Mouse (Mus musculus) forebrain, embryonic 16.5 days (tissue): ENCODE data around the gene Pbx3. TPM values are rescaled to one million over a fixed set of nuclear protein-coding genes. Genes with fewer than 3 reads are reported as not detected.

Experiments
- ATAC-seq: fragments of 200-750 bp; cut with Nextera tagmentation; 2 replicates; pipeline ENCODE4 v1.8.0; 2017; ENCODE audit warnings: mild to moderate bottlenecking, moderate library complexity
- H3K27ac ChIP-seq: fragments of 300-500 bp; sonication (generic); 2 replicates; pipeline ENCODE4 v1.5.1; 2014; ENCODE audit warnings: low read length, control low read depth
- H3K27me3 ChIP-seq: fragments of 300-500 bp; sonication (generic); replicated peaks from 2 replicates; pipeline ENCODE4 v1.6.1; 2014; ENCODE audit warnings: low read length; ENCODE audit not compliant: control insufficient read depth, insufficient read depth
- H3K36me3 ChIP-seq: fragments of 300-500 bp; sonication (generic); 2 replicates; pipeline ENCODE4 v1.6.1; 2014; ENCODE audit not compliant: control insufficient read depth, insufficient read depth
- H3K4me1 ChIP-seq: fragments of 300-500 bp; sonication (generic); replicated peaks from 2 replicates; pipeline ENCODE4 v1.6.1; 2014; ENCODE audit warnings: low read length; ENCODE audit not compliant: control insufficient read depth, insufficient read depth
- H3K4me2 ChIP-seq: fragments of 300-500 bp; sonication (generic); 2 replicates; pipeline ENCODE4 v1.6.1; 2014; ENCODE audit warnings: mild to moderate bottlenecking, low read length, control low read depth
- H3K4me3 ChIP-seq: fragments of 300-500 bp; sonication (generic); replicated peaks from 2 replicates; pipeline ENCODE4 v1.5.1; 2014; ENCODE audit warnings: mild to moderate bottlenecking, low read length, control low read depth
- H3K9ac ChIP-seq: fragments of 300-500 bp; sonication (generic); replicated peaks from 2 replicates; pipeline ENCODE4 v1.6.1; 2014; ENCODE audit warnings: low read depth, low read length, control low read depth
- H3K9me3 ChIP-seq: fragments of 300-500 bp; sonication (generic); 2 replicates; pipeline ENCODE4 v1.6.1; 2016; ENCODE audit warnings: low read length; ENCODE audit not compliant: control insufficient read depth
- WGBS: fragments of 180-500 bp; shearing (Covaris S2); extraction: QIAGEN DNeasy Blood & Tissue Kit; methylation state at CpG from one replicate; pipeline ENCODE4 v1.1.7; 2014; 5-methylcytosine and 5-hydroxymethylcytosine counted together
- polyA plus RNA-seq: library from polyadenylated mRNA; unstranded; fragments of >200 nt; fragmentation: Nextera tagmentation; extraction: Ambion mirVana; gene quantifications from 2 replicates; pipeline ENCODE4 v1.2.1, GENCODE M21; 2015

The Pbx3 gene
- polyA plus RNA-seq, 1 experiment from 2014 or later = 71.1 TPM

DNA sequence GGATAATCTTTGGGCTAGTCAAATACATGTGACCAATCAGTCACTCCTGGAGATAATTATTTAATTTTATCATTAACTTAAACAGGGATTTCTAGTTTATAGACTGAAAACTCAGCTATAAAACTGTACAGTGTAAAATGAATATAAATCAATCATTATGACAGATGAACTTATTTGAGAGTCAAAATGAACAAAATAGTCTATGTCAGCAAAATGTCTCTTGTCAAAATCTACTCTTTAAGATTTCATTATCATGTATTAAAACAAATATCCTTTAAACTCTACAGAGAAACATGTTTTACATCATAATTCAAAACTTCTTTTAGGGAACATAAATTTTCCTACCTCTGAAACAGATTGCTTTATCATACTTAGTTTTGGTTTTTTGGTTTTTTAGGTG lies 20.9 kb downstream of the Pbx3 start:
- Histone ChIP-seq H3K27me3 (no peaks in the 10 kb centered on the region), H3K36me3 (no peaks in the 10 kb centered on the region), H3K4me1 (peaks cover 19% of the 10 kb centered on the region), H3K4me2 (no peak overlapping the region), H3K27ac (no peak overlapping the region), H3K9me3 (no peaks in the 10 kb centered on the region), H3K4me3 (no peak overlapping the region), H3K9ac (no peak overlapping the region)
- no peak for ATAC-seq

GRCm38 (mm10) chr2:34347096-34347495 lies 25.8 kb downstream of the Pbx3 start:
- Histone ChIP-seq H3K4me1 (peaks cover 10% of the 10 kb centered on the region), H3K9me3 (no peaks in the 10 kb centered on the region), H3K4me3 (no peak overlapping the region), H3K4me2 (0 out of 2 replicates have a peak overlapping the region, but pooled peaks have one; percentile 9), H3K9ac (no peak overlapping the region), H3K27ac (peak overlapping the region; percentile 47; the same call in 1 of the 2 replicates), H3K27me3 (no peaks in the 10 kb centered on the region), H3K36me3 (no peaks in the 10 kb centered on the region)
- 36% methylated on average over 6 of the region's 6 CpGs for whole genome bisulfite sequencing
- peak; percentile 47; the same call in 1 of the 2 replicates for ATAC-seq

DNA sequence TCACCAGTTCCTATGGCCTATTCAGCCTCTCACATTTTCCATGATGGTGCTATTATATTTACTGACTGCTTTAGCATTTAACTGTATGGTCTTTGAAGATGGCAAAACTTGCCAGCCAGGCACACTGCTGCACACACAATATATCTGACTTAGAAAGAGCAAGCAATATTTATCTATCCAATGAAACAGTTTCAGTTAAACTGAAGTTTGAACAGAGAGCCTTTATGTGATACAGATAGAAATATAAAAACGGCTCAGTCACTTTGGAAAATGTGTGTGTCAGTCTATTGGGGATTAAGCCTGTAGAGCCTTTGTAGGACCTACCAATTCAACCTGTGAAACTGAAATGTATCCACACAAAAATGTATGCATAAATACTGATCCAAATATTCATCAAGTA lies 74.3 kb downstream of the Pbx3 start:
- Histone ChIP-seq H3K27ac (no peak overlapping the region), H3K9me3 (no peaks in the 10 kb centered on the region), H3K9ac (no peak overlapping the region), H3K27me3 (no peaks in the 10 kb centered on the region), H3K36me3 (no peaks in the 10 kb centered on the region), H3K4me1 (no peaks in the 10 kb centered on the region), H3K4me2 (no peak overlapping the region), H3K4me3 (no peak overlapping the region)
- 79% methylated on average over 1 of the region's 1 CpGs for WGBS
- ATAC-seq = no peak

GRCm38 (mm10) chr2:34298202-34298601 lies 74.7 kb downstream of the Pbx3 start:
- no peak overlapping the region for H3K4me3 ChIP-seq
- no peak for ATAC-seq
- no peak overlapping the region for H3K9ac ChIP-seq
- no peak overlapping the region for H3K4me2 ChIP-seq
- 98% methylated on average over 3 of the region's 3 CpGs for WGBS
- H3K36me3 ChIP-seq = no peaks in the 10 kb centered on the region
- no peaks in the 10 kb centered on the region for H3K9me3 ChIP-seq
- no peak overlapping the region for H3K27ac ChIP-seq
- H3K4me1 ChIP-seq = no peaks in the 10 kb centered on the region
- no peaks in the 10 kb centered on the region for H3K27me3 ChIP-seq

DNA sequence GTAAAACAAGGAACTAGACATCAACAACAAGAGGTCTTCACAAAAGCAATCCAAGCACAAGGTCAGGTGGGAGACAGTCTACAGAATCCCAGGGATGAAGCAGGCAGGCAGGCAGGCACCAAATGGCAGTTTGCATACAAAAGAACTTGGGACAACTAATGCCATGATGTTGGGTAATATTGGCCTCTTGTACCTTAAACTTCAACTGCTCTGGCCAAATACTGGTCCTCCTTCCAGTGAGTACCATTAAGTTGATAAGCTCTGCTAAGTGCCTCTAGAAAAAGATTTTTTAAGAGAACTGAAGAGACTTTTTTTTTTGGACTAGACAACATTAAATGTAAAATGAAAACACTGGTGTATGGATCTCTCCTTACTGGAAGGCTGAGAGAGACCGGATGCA lies 83.2 kb downstream of the Pbx3 start:
- 87% methylated on average over 1 of the region's 1 CpGs for WGBS
- peaks cover 7% of the 10 kb centered on the region; the same call in 1 of the 2 replicates for H3K4me1 ChIP-seq
- H3K27me3 ChIP-seq = no peaks in the 10 kb centered on the region
- H3K27ac ChIP-seq = no peak overlapping the region
- no peak for ATAC-seq
- no peaks in the 10 kb centered on the region for H3K9me3 ChIP-seq
- no peak overlapping the region for H3K4me3 ChIP-seq
- H3K9ac ChIP-seq = no peak overlapping the region
- H3K36me3 ChIP-seq = no peaks in the 10 kb centered on the region
- no peak overlapping the region for H3K4me2 ChIP-seq

DNA sequence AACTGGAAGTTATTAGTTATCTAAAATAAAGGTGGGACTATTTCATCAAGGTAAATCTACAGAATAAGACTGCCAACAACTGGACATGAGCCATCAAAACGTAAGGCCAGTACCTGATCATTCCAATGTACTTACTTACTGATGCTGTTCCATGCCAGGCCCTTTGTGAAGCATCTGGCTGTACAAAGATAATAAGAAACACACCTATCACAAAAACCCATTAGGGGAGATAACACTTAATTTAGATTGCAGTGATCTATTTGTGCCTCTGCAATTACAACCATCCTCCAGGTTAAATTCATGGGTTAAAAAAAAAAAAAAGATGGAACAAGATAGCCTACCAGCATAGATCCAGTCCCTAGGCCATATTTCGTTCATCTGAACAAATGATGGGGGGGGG lies 88.7 kb downstream of the Pbx3 start:
- Histone ChIP-seq H3K9ac (no peak overlapping the region), H3K36me3 (no peaks in the 10 kb centered on the region), H3K4me3 (no peak overlapping the region), H3K27me3 (no peaks in the 10 kb centered on the region), H3K27ac (no peak overlapping the region), H3K9me3 (no peaks in the 10 kb centered on the region), H3K4me1 (peaks cover 14% of the 10 kb centered on the region), H3K4me2 (no peak overlapping the region)
- no peak for ATAC-seq
- WGBS = 72% methylated on average over 2 of the region's 2 CpGs

- Histone ChIP-seq H3K4me1 (peaks cover 15% of the 10 kb centered on the region), H3K4me2 (no peak overlapping the region), H3K9ac (no peak overlapping the region), H3K36me3 (no peaks in the 10 kb centered on the region), H3K9me3 (no peaks in the 10 kb centered on the region), H3K27me3 (no peaks in the 10 kb centered on the region), H3K27ac (no peak overlapping the region), H3K4me3 (no peak overlapping the region)
- no peak for ATAC-seq
- 51% methylated on average over 3 of the region's 3 CpGs for WGBS
These were observed 91.9 kb downstream of the Pbx3 start for GRCm38 (mm10) chr2:34280996-34281395.

DNA sequence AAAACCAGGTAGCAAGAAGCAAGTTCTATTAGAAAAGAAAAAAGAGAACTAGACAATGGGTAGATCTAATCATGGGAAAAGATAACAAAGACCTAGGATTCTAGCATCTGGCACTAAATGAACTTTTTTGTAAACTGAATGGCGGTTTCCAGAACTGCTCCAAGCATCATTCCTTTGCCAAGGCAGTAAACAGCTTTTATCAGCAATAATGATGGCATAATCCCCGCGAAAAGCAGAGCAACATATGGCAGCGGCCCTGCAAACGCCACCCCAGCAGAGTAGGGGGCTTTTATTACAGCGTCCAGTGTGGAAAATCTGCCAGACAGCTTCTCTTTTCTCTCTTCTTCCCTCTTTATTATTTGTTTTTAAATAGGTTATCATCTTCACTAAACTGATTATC lies 93.2 kb downstream of the Pbx3 start:
- Histone ChIP-seq H3K27me3 (no peaks in the 10 kb centered on the region), H3K36me3 (no peaks in the 10 kb centered on the region), H3K4me3 (no peak overlapping the region), H3K4me2 (peak overlapping the region; percentile 23; the same call in 1 of the 2 replicates), H3K27ac (no peak overlapping the region), H3K9ac (no peak overlapping the region), H3K4me1 (peaks cover 20% of the 10 kb centered on the region), H3K9me3 (no peaks in the 10 kb centered on the region)
- ATAC-seq = peak; percentile 77
- 7% methylated on average over 6 of the region's 6 CpGs for WGBS

GRCm38 (mm10) chr2:34275630-34276193 lies 97.2 kb downstream of the Pbx3 start:
- no peak overlapping the region for H3K27ac ChIP-seq
- no peaks in the 10 kb centered on the region for H3K36me3 ChIP-seq
- peaks cover 20% of the 10 kb centered on the region for H3K4me1 ChIP-seq
- no peaks in the 10 kb centered on the region for H3K27me3 ChIP-seq
- H3K9me3 ChIP-seq = no peaks in the 10 kb centered on the region
- H3K4me3 ChIP-seq = no peak overlapping the region
- peak; percentile 80 for ATAC-seq
- no peak overlapping the region for H3K9ac ChIP-seq
- no peak overlapping the region for H3K4me2 ChIP-seq
- 17% methylated on average over 10 of the region's 10 CpGs for WGBS

- Histone ChIP-seq H3K4me1 (peaks cover 12% of the 10 kb centered on the region), H3K36me3 (no peaks in the 10 kb centered on the region), H3K9ac (no peak overlapping the region), H3K27me3 (0 out of 2 replicates have a peak, but pooled peaks cover 4% of the 10 kb centered on the region), H3K4me3 (no peak overlapping the region), H3K9me3 (no peaks in the 10 kb centered on the region), H3K27ac (no peak overlapping the region), H3K4me2 (no peak overlapping the region)
- no peak for ATAC-seq
These were observed 110.9 kb downstream of the Pbx3 start for GRCm38 (mm10) chr2:34262046-34262445.
